Mouse (Mus musculus) lung, adult 2 months (tissue): Measurements from ENCODE around the gene Adgrv1.

Experiments
- CTCF ChIP-seq: fragments of 200-500 bp; IDR thresholded peaks from 2 replicates; pipeline ENCODE4 v1.5.1; 2011; ENCODE audit warnings: mild to moderate bottlenecking, low read length, control low read depth; ENCODE audit not compliant: insufficient read depth
- POLR2A ChIP-seq: fragments of 200-500 bp; IDR thresholded peaks from 2 replicates; pipeline ENCODE4 v1.6.1; 2011; ENCODE audit warnings: low read depth, mild to moderate bottlenecking, control low read depth, low read length, borderline replicate concordance; ENCODE audit errors: extremely low read depth

DNA sequence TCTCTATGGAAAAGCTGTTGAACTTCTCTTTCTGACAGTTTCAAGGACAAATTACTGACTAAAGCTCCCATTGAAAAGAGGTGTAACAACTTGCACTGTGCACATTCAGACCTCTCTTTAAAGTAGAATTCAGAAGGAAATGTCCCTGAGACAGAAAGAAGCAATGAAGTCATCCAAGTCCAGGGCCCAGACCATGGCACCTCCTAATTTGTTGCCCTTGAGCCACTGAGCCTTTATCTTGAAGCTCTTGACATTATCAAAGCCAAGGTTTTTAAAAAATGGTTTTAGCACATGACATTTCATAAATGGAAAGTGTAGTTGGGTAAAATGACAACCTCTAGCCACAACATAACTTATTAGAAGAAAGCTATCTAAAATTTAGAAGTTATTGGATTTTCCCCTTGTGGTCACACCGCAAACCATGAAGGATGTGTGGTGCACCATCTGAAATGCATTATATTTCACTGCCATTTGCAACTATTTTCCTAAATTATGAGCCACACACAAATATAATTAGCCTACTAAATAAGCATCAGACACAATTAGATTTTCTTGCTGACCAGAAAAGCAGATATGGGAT is 352.2 kb downstream of the Adgrv1 start:
- no peak for TF ChIP-seq POLR2A
- no peak for TF ChIP-seq CTCF
